ENCODE assay signal across 15 mouse cellular contexts in the genomic region with DNA sequence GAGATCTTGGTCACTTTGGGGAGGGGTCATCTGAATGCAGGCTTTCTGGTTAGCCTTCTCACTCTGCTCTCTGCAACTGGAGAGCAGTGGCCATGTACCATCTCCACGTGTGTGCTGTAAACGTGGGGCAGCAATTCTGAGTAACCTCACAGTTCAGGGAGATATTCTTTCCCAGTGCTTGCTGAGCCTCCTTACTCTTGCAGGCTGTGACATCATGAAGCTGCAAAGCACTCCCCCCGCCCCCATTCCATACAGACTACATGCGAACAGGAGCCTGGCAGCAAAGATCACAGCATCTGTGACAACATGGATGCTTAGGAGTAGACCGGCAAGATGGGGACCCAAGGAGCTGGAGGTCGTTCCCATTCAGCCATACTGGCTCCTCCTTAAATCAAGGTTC.
"Had no signal": no experiment of that assay in that cellular context is flagged by ENCODE, and none has a peak within 500 bp of the region (broad histone marks: within the 10 kb centered on the region; RNA-seq: fewer than 3 reads in every experiment).

No protein-coding gene starts in this region.

- H3K27me3 ChIP-seq: neural tube, embryonic 13.5 days; neural tube, embryonic 15.5 days; stomach, embryonic 15.5 days had no signal

- DNase-seq: retina, postnatal 1 day; right cerebral cortex, adult 18-20 months; right cerebral cortex, postnatal 14 days; right cerebral cortex, postnatal 25 days; right cerebral cortex, postnatal 4 days; spleen, adult 18-20 months; thymus, adult 18-20 months; thymus, adult 2 months; thymus, postnatal 14 days; thymus, postnatal 25 days; thymus, postnatal 36 days; thymus, postnatal 4 days had no signal

- H3K4me2 ChIP-seq: neural tube, embryonic 13.5 days; neural tube, embryonic 15.5 days; stomach, embryonic 15.5 days had no signal

- H3K4me3 ChIP-seq: neural tube, embryonic 13.5 days; neural tube, embryonic 15.5 days; stomach, embryonic 15.5 days had no signal

- H3K36me3 ChIP-seq: neural tube, embryonic 13.5 days; neural tube, embryonic 15.5 days; stomach, embryonic 15.5 days had no signal
